Mouse (Mus musculus): ENCODE results near the gene Nkapl.

Gene Nkapl

GRCm38 (mm10) chr13:21441207-21441572 lies 27.1 kb downstream of the Nkapl start:
- in situ Hi-C loops (cut with MboI; ENCODE audit: low pct_unique_long_range_greater_than_20kb in 1 of 2, low sequenced_read_pairs in 2 of 2, unreplicated experiment in 1 of 2) = no loop called here

GRCm38 (mm10) chr13:21440503-21441206 lies 27.7 kb downstream of the Nkapl start, which contains the start of gene Pgbd1:
Gene Pgbd1, minus strand, starts transcription at chr13:21441058.
- in situ Hi-C loops (cut with MboI; ENCODE audit: low pct_unique_long_range_greater_than_20kb in 1 of 2, low sequenced_read_pairs in 2 of 2, unreplicated experiment in 1 of 2) = no loop called here

- in situ Hi-C loops (cut with MboI; ENCODE audit: low pct_unique_long_range_greater_than_20kb in 1 of 2, low sequenced_read_pairs in 2 of 2, unreplicated experiment in 1 of 2) = no loop called here
These were observed 32.8 kb downstream of the Nkapl start for GRCm38 (mm10) chr13:21435476-21435875.

GRCm38 (mm10) chr13:21427631-21428030 lies 40.7 kb downstream of the Nkapl start:
- in situ Hi-C loops (cut with MboI; ENCODE audit: low pct_unique_long_range_greater_than_20kb in 1 of 2, low sequenced_read_pairs in 2 of 2, unreplicated experiment in 1 of 2) = no loop called here

GRCm38 (mm10) chr13:21423301-21423700 lies 45.0 kb downstream of the Nkapl start:
- in situ Hi-C loops (cut with MboI; ENCODE audit: low pct_unique_long_range_greater_than_20kb in 1 of 2, low sequenced_read_pairs in 2 of 2, unreplicated experiment in 1 of 2) = no loop called here

GRCm38 (mm10) chr13:21418865-21419264 lies 49.4 kb downstream of the Nkapl start:
- in situ Hi-C loops (cut with MboI; ENCODE audit: low pct_unique_long_range_greater_than_20kb in 1 of 2, low sequenced_read_pairs in 2 of 2, unreplicated experiment in 1 of 2) = no loop called here

GRCm38 (mm10) chr13:21417298-21418010 lies 50.9 kb downstream of the Nkapl start:
- in situ Hi-C loops (cut with MboI; ENCODE audit: low pct_unique_long_range_greater_than_20kb in 1 of 2, low sequenced_read_pairs in 2 of 2, unreplicated experiment in 1 of 2) = no loop called here
